Mouse (Mus musculus) mouse trophoblast stem cell (cell line): Measurements from ENCODE around the gene Selenof.

Source experiments
- in situ Hi-C, 2 experiments: fragments of 300-500 bp; cut with MseI, MboI; formaldehyde crosslinking; loops; 2 replicates in 1 of 2; 3 replicates in 1 of 2; pipeline ENCODE4 v1.15.1; 2025

The Selenof gene

DNA sequence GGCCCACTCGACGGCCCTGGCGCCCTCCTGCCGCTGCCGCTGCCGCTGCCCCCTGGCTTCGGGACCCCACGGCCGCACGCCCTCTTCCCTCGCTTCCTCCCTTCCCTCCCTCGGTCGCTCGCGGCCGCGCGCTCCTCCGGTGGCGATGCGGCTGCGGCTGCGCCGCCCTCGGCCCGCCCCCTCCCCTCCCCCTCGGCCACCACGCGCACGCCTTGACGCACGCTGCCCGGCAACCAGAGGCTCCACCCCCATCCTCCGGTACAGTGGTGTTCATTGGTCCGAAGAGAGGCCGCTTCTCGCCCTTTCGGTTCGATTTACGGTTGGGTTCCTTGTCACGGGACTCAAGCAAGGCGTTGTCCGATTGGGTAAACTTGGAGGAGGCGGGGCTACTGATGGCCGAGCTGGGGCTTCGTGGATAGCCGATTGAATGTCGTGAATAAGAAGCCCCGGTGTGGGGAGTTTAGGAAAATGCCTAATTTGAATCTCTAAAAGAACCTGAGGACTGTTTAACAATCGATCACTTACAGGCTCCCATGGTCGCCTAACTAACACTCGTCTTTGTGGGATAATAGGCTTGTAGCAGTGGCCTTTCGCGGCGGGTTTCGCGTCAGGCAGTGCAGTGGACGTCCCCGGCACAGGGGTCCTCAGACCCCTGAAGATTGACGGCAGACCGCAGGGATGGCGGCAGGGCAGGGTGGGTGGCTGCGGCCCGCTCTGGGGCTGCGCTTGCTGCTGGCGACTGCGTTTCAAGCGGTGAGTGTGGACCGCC is at the start of gene Selenof, which contains the start of gene Hs2st1:
Selenof (plus strand) TSS at position 258 of the 769 bp plus-strand sequence.
Hs2st1 (minus strand) TSS at position 135 of the 769 bp plus-strand sequence.
- in situ Hi-C loops = no loop called here

DNA sequence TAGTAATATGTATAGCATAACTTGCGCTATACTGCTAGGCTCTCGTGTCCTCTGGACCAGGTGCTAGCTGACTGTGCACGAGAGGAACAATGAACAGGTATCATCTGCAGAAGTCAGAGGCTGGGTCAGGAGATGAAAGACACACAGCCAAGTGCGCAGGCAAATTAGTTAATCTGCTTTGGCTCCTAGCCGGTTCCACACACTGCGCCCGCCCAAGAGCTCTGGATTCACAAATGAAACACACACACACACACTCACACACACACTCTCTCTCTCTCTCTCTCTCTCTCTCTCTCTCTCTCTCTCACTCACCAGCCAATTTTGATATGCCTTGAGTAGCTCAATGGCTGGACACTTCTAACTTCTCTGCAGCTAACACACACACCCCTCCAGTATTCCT is 42.2 kb upstream of the Selenof start:
- in situ Hi-C loops = no loop called here

DNA sequence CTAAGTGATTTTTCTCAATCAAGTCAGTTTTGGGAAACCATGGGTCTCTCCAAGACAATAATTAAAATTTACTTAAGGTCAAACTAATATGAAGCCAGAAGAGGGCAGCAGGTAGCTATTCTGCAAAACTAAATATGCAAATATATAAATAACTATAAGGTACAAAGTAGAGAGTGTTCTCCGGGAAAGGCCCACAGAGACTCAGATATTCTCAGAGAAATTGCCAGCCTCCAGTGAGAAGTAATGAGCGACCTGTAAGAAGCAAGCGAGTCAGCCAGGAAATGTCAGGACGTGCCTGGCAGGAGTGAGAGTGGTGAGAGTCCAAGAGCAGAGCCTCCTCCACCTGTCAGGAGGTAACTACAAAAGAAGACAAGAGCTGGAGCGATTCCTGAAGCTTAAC is 39.1 kb upstream of the Selenof start:
- in situ Hi-C loops = no loop called here

DNA sequence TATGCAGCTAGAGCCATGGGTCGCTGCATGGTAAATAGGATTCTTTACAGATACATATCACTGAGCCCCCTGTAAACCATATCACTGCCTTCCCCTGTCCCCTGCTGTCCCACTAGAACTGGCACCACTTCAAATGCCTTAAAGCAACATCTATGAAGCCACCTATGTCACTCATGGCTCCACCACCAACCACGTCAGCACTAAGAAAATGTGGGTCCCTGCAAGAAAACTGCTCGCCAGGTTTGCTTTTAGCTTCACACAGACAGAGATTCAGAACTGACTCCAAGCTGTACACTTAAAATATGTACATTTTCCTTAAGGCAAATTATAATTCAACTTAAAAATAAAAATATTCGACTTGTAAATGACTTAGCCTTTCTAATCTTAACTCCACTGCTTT is 35.0 kb upstream of the Selenof start:
- in situ Hi-C loops = no loop called here

DNA sequence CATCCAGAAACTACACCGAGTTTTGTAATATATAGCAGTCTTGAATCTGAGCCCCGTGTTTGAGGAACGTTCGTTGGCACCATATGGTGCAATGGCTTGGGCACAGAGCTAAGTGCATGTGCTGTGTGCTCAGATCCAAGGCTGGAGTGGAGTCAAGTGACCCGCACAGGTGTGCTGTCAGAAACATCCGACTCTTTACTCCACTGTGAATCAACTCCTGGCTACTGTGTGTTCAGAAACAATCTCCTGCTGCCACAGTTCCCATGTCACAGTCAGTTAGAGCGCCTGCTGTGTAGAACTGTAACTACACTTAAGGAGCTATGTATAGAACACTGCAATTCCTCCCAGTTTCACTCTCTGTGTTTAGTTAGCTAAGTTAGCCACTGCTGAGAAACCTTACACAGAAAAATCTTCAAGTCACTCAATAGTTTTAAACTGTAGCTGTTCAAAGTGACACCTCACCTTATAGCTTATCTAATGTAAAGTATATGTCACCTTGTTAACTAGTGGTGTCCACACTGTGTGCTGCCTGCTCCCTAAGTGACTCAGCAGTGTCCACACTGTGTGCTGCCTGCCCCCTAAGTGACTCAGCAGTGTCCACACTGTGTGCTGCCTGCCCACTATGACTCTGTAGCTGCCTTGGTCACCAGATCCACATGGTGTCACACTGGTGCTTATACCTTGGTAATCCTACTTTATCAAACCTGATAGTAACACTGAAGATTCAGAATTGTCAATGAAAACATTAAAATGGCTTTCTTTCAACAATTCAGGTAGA is 32.8 kb upstream of the Selenof start:
- in situ Hi-C loops = no loop called here

DNA sequence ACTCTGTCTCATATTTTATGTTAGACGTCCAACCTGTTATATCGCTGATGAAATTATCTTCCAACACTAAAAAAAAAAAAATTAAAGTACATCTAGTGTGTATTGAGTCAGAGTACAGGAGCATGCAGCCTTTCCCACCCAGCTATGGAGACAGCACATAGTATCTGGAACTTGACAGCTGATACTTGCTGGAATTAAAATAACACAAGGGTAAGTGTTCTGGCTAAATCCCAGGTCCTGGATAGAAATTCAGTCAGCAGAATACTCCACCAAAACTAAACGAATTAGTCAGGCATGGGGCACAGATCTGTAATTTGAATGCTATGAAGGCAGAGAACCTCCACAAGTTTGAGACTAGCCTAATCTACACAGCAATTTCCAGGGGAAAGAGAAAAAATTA is 31.1 kb upstream of the Selenof start:
- in situ Hi-C loops = no loop called here

DNA sequence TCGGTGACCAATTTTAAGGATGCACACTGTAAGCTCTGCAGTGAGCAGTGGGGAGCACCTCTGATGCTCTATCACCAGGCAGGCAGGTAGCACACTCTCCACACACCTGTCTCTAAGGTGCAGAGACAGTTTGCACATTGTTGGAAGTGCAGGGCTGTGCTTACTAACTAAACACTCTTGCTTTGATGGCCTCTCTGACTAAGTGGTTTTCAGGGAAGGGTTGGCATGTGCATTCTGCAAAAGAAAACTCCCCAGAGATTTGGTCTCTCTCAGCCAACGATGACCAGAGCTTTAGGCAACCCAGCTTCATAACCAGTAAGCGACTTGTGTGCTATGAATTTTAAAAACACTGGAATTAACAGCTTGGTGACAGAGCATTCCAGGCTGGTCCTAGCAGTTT is 29.3 kb upstream of the Selenof start:
- in situ Hi-C loops = no loop called here

DNA sequence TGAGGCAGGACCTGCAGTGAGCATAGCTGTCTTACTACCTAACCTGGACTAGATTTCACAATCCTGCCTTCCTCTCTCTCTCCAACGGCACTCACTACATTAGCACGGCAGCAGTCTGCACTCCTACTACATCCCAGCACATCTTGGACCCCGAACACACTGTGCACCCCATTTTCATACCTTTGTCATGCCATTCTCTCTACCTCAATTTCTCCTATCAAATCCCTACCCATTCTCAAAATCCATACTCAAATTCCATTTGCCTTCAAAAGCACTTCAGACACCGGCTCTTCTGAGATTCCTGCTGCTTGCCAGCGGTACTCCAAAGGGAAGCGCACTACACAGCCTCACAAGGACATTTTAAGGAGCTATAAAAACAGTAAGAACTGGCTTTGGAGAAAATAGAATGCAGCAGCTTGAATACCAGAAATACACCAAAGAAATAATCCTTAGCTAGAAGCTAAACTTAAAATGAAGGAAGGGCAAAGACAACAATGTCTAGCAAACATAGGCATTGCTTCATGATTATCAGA is 28.1 kb upstream of the Selenof start:
- in situ Hi-C loops = no loop called here

DNA sequence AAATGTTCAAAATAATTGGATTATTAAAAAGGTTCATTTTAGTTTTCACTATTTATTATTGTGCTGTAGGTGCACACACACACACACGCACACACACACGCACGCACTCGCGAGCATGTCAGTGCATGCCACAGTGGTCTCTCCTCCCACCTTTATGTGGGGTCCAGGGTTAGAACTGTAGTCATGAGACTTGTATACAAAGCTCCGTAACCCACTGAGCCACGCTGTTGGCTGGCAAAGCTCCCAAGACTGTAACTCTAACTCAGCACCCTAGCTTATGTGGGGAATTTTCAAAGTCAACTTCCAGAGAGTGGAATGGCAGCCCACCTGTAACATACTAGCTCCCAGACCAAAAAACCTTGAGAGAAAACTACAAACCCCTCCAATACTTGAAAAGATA is 25.0 kb upstream of the Selenof start:
- in situ Hi-C loops = no loop called here

DNA sequence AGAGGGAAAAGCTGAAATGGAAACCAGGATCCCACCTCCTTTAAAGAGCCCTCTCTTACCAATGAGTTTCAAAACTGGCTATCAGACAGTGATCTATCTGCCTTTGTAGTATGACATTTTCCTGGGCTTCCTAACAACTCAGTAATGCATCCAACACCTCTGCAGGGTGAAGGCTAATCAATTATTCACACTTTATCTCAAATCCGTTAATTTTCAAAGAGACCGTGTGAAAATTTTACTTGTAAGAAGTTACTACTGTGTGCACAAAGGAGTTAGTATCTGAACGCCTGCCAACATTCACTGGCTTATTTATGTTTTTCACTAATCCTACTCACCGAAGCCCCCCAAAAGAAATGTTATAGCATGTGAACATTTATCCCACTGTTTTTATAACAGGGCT is 24.3 kb upstream of the Selenof start:
- in situ Hi-C loops = no loop called here

DNA sequence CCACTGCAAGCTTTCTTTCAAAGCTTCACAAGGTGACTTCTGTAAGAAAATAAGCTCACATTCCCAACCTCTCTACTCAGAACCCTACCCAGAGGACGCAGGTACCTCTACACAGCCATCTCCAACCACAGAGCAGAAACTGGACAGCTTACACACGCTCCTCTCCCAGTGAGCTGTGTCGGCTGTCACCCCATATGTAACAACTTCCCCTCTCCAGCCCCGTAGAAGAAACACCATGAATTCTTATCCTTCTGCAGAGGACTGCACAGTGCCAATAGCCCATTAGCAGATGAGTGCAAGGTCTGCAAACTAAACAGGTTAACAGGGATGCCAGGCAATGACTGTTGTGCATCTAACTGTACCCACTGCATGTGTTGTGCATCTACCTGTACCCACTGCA is 23.6 kb upstream of the Selenof start:
- in situ Hi-C loops = no loop called here

DNA sequence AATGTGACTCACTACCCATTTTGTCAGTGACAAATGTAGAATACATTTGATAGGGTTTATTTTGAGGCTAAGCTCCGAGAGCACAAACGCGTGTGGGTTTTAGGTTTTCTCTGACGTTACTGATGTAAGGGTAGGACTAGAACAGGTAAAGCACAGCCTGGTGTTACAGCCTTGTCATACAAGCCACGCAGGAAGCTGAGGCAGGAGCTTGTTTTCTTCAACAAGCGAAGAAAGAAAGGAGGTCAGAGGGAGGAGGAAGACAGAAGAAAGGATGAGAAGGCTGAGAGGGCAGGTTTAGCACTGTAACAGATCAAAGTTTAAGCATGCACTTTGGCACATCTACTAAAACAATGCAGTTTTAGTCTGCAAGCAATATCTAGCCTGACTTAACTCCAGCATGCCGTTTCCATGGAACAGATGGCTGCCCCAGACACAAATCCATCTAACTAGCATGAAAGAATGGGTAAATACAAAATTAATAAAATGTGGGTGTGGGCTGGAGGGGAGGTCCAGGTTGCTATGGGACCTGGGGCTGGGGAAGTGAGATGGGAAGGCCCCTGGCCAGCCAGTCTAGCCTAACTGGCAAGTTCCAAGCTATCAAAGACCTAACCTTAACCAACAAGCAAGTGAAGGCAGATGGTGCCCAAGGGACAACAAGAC is 21.8 kb upstream of the Selenof start:
- in situ Hi-C loops = no loop called here

DNA sequence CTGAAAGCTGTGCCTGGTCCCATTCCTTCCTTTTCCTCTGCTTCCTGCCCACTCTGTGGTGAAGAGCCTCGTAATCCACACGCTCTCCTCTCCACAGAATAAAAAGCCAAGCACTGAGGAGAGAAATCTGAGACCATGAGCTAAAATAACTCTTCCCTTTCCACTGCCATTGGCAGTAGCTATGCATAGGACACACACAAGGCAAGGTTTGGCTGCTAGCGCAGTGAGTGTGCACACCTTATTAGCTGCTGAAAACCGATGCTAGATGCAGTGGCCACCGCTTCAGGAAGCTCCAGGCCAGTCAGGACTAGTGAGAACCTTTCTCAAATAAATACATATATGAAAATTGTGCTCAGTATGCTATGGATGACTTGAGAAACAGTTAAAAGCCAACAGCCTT is 20.1 kb upstream of the Selenof start:
- in situ Hi-C loops = no loop called here

DNA sequence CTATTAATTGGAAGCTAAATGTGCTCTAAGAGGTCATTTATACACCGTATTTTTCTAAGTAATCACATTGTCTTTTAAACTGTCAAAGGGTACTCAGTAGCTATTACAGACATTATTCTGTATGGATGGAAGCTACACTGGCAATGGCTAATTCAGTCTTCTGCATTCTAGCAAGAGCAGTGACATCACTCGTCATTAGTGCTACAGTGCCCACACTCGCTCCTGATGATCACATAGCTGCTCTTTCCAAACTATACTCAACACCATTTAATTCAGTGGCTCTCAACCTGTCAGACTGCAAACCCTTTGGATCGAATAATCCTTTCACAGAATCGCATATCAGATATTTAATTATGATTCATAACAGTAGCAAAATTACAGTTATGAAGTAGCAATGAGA is 19.4 kb upstream of the Selenof start:
- in situ Hi-C loops = no loop called here

DNA sequence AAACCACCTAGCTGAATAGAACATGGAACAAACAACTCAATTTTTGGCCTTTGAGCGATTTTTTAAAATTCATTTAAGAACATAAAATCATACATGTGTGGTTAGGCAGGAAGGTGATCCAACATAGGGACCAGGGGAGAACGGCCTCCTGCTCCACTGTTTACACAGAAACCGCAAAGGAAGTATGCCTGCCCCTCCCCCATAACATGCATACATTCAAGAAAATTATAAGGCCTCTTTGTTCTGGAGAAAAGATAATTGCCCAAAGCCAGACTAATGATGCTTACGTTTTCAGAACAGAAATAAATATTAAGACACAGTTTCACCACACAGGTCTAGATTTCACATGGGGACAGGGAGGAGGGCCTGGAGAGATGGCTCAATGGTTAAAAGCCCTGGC is 18.7 kb upstream of the Selenof start:
- in situ Hi-C loops = no loop called here

DNA sequence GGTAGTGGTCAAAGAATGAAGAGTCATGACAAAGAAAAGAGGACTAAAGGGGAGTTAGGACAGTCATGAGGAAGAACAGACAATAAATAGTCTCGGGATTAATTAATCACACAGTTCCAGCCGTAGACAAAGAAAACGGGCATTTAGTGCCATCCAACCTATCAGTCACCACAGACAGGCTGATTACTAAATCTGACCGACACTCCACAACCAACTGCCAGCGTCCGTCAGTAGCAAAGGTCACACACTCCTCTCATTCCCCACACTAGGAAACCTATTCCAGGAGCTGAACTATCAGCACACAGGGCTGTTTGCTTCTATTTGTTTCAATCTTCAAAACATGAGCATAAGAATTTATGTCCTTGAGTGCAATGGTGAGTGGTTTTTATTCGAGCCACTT is 16.2 kb upstream of the Selenof start:
- in situ Hi-C loops = no loop called here

DNA sequence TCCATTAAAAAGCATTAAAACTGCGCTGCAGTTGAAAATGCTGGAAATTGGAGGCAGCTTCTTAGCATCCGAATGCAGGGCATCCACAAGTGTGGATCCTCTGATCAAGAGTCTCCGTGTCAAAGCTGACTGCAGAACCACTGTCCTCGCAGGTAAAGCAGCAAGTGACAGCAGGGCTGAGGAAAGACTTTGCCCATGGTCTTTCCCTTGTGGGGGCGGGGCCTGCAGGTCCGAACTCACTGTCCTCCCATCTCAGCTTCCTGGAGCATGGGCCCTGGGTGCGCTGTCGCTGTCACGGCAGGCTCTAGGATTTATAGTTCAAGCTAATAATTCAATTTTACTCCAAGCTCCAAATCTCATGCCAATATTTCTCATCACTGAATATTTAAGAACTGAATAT is 15.6 kb upstream of the Selenof start:
- in situ Hi-C loops = no loop called here

DNA sequence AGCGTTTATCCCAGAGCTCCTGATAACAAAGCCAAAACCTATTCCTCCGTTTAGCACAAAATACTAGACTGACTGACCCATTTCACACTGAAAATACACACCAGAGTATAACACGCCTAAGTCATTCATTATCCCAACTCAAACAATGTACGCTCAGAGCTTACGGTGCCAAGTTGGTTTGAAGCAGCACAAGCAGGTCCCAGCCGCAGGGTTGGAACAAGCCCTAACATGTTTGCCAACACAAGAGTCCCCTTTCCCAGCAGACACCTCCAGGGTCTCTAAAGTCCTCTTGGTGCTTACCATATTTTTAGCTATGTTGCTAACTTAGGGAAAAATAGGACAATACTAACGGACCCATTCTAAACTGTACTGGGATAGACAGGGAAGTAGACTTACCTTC is 15.0 kb upstream of the Selenof start:
- in situ Hi-C loops = no loop called here

DNA sequence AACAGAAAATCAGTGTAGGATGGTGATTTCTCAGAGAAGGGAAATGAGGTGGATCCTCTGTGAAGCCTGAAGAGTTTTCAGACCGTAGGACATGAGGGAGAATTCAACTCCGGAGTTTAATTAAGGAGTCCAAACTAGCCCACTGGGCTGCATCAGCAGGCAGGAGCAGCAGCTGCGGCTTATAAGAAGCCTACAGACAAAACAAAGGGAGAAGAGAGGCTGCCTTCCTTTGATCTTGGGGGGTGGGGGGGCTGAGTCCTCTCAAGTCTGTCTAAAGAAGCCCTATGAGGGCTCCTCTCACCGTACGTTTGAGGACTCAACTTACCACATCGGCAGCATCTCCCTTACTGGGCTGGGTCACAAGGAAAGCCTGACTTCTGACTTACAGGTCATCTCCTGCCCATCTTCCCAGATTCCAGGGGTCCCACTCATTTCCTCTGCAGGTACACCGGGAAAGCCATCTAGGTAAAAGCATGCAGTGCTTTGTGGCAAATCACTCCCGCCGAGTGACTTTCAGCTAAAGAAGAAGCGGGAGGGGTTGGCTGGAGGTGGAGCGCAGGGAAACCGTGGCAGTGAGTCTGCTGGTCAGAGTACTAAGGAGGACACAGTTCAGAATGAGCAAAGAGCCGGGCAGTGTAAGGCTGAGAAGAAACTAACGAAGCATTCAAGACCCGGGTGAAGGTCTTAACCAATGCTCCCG is 13.3 kb upstream of the Selenof start:
- in situ Hi-C loops = no loop called here

DNA sequence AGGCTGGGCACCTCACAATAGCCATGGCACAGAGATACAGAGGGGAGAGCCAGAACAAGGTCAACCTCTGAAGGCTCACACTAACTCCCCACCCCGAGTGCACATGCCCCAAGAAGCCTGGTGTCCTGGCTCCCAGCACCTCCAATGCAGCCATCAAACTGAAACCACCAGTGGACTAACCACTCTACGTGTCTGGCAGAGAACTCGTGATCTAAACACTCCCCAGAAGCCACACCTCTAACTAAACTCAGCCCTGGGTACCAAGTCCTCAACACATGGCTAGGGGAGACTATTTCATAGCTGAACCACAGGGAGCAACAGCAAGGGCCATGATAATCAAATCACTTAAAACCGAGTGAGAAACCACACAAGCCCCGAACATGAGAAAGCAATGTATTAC is 11.8 kb upstream of the Selenof start:
- in situ Hi-C loops = no loop called here

DNA sequence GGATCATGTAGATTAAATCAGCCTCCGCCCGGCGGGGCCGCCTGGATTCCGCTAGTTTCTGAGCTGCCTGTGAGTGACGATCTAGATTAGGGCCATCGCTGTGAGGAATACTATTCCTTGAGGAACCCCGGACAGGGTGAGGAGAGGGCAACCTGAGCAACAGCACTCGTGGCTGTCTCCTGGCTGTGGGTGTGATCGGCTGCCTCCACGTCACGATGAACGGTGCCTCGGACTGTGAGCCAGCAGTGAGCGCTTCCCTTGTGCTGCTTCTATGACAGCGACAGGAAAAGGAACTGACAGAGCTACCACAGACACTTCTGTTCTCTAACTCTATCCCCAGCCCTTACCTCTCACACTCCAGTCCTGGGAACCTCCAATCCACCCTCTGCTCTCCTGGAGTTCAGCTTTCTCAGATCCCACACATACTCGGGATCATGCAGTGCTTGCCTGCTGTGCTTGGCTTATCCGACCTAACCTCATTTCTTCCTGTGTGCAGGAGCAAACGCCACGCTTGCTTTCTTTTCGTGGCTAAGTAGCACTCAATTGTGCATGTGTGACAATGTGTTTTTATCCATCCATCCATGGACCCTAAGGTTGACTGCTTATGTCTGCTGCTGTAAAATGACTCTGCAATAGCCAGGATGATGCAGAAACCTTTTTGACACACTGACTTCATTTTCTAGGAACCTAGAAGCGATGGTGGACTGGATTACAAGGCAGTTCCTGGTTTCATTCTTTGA is 8.4 kb upstream of the Selenof start:
- in situ Hi-C loops = no loop called here
